Mouse (Mus musculus) testis, adult 2 months (tissue): ENCODE measurements around the gene Fbxo6.

Source experiments
- CTCF ChIP-seq: fragments of 200-500 bp; IDR thresholded peaks from 2 replicates; pipeline ENCODE4 v1.5.1; 2012; ENCODE audit warnings: low read depth, mild to moderate bottlenecking, inconsistent platforms, low read length, moderate library complexity; ENCODE audit not compliant: control insufficient read depth, insufficient read depth, insufficient replicate concordance
- POLR2A ChIP-seq: fragments of 200-500 bp; IDR thresholded peaks from 2 replicates; pipeline ENCODE4 v1.6.1; 2012; ENCODE audit warnings: low read depth, mild to moderate bottlenecking, inconsistent platforms, low read length, moderate library complexity; ENCODE audit not compliant: control insufficient read depth

DNA sequence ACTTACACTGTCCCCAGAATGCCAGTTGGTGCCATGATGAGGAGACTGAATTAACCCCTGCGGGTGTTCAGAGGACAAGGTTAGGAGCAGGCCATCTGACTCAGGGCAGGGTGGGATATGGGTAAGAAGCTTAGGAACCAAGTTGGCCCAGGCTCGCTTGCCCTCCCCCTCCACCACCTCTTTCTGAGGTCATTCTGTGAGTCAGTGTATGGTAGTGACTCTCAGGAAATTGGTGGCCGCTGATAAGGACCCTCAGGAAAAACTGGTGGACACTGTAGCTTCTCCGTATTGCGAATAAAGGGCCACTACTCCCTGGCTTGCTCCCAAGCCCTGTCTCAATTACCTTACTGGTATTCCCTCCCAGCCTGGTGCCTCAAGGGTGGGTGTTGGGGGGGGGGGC is 42.7 kb downstream of the Fbxo6 start:
- TF ChIP-seq CTCF (no peak), POLR2A (no peak)
